Mouse (Mus musculus) lung, postnatal 0 days (tissue): ENCODE results near the gene Ddx50. TPM values are rescaled to one million over a fixed set of nuclear protein-coding genes. Genes with fewer than 3 reads are reported as not detected.
"Not testable (repeated sequence)": the region's sequence is repeated elsewhere in the genome, so short reads cannot be mapped to it uniquely, and the experiment has no call there.

Experiments
- ATAC-seq: fragments of 200-750 bp; cut with Nextera tagmentation; 2 replicates; pipeline ENCODE4 v1.8.0; 2017; ENCODE audit warnings: moderate library complexity
- DNase-seq: peaks from one replicate; pipeline ENCODE4 v3.0.0-alpha.2; 2016; ENCODE audit warnings: low spot score
- H3K27ac ChIP-seq: fragments of 300-500 bp; sonication (generic); 2 replicates; pipeline ENCODE4 v1.5.1; 2014; ENCODE audit warnings: antibody characterized with exemption, mild to moderate bottlenecking, low read length, mixed read lengths
- H3K27me3 ChIP-seq: fragments of 300-500 bp; sonication (generic); replicated peaks from 2 replicates; pipeline ENCODE4 v1.6.1; 2014; ENCODE audit warnings: low read length, mixed read lengths; ENCODE audit not compliant: insufficient read depth
- H3K36me3 ChIP-seq: fragments of 300-500 bp; sonication (generic); 2 replicates; pipeline ENCODE4 v1.6.1; 2014; ENCODE audit warnings: low read length, mixed read lengths; ENCODE audit not compliant: insufficient read depth
- H3K4me1 ChIP-seq: fragments of 300-500 bp; sonication (generic); 2 replicates; pipeline ENCODE4 v1.6.1; 2014; ENCODE audit warnings: antibody characterized with exemption, low read depth, low read length, mixed read lengths; ENCODE audit not compliant: insufficient read depth
- H3K4me2 ChIP-seq: fragments of 300-500 bp; sonication (generic); replicated peaks from 2 replicates; pipeline ENCODE4 v1.6.1; 2014; ENCODE audit warnings: low read depth, mild to moderate bottlenecking, low read length, moderate library complexity, mixed read lengths
- H3K4me3 ChIP-seq: fragments of 300-500 bp; sonication (generic); 2 replicates; pipeline ENCODE4 v1.5.1; 2014; ENCODE audit warnings: low read depth, low read length
- H3K9ac ChIP-seq: fragments of 300-500 bp; sonication (generic); replicated peaks from 2 replicates; pipeline ENCODE4 v1.6.1; 2014; ENCODE audit warnings: low read depth, mild to moderate bottlenecking
- H3K9me3 ChIP-seq: fragments of 300-500 bp; sonication (generic); 2 replicates; pipeline ENCODE4 v1.6.1; 2016; ENCODE audit warnings: low read length, mixed read lengths
- CTCF ChIP-seq: IDR thresholded peaks from 2 replicates; pipeline ENCODE4 v1.5.1; 2016; ENCODE audit warnings: antibody characterized with exemption, mild to moderate bottlenecking
- EP300 ChIP-seq: IDR thresholded peaks from 2 replicates; pipeline ENCODE4 v1.6.1; 2016; ENCODE audit warnings: antibody characterized with exemption, mild to moderate bottlenecking, control low read depth
- WGBS: fragments of 180-500 bp; shearing (Covaris S2); extraction: QIAGEN DNeasy Blood & Tissue Kit; methylation state at CpG from one replicate; pipeline ENCODE4 v1.1.7; 2014; 5-methylcytosine and 5-hydroxymethylcytosine counted together
- polyA plus RNA-seq: library from polyadenylated mRNA; unstranded; fragments of >200 nt; fragmentation: Nextera tagmentation; extraction: Ambion mirVana; gene quantifications from 2 replicates; pipeline ENCODE4 v1.2.1, GENCODE M21; 2015

The Ddx50 gene
- polyA plus RNA-seq, 1 experiment from 2014 or later, result 89.9 TPM

- Histone ChIP-seq H3K27me3 (no peaks in the 10 kb centered on the region), H3K4me1 (no peaks in the 10 kb centered on the region; the same call in 1 of the 2 replicates), H3K27ac (no peak overlapping the region), H3K36me3 (no peaks in the 10 kb centered on the region), H3K4me2 (no peak overlapping the region), H3K9ac (no peak overlapping the region), H3K4me3 (no peak overlapping the region), H3K9me3 (no peaks in the 10 kb centered on the region)
- ATAC-seq, result no peak
- no peak for TF ChIP-seq EP300
- DNase-seq, result no peak
- 79% methylated on average over 12 of the region's 12 CpGs for WGBS
These were observed 47.6 kb downstream of the Ddx50 start for GRCm38 (mm10) chr10:62603233-62604030.

- Histone ChIP-seq H3K9me3 (no peaks in the 10 kb centered on the region), H3K4me2 (peak within 1 kb of the TSS; percentile 93), H3K27ac (peak within 1 kb of the TSS; percentile 68), H3K27me3 (no peaks in the 10 kb centered on the region), H3K36me3 (peaks cover 4% of the 10 kb centered on the region; the same call in 1 of the 2 replicates), H3K9ac (peak within 1 kb of the TSS; percentile 69), H3K4me3 (peak within 1 kb of the TSS; percentile 71), H3K4me1 (no peaks in the 10 kb centered on the region; the same call in 1 of the 2 replicates)
- peak; percentile 98 for ATAC-seq
- peak; percentile 95 for DNase-seq
- WGBS, result 5% methylated on average over 53 of the region's 53 CpGs
- TF ChIP-seq EP300, result no peak
- no peak for TF ChIP-seq CTCF
These were observed 48.6 kb downstream of the Ddx50 start, which contains the start of gene Ddx21 for GRCm38 (mm10) chr10:62602177-62603040. Gene Ddx21 (minus strand): TSS chr10:62602281.

- Histone ChIP-seq H3K4me1 (no peaks in the 10 kb centered on the region; the same call in 1 of the 2 replicates), H3K4me3 (peak overlapping the region; percentile 71), H3K27me3 (no peaks in the 10 kb centered on the region), H3K27ac (peak overlapping the region; percentile 68), H3K4me2 (peak overlapping the region; percentile 93), H3K36me3 (peaks cover 5% of the 10 kb centered on the region; the same call in 1 of the 2 replicates), H3K9me3 (no peaks in the 10 kb centered on the region), H3K9ac (peak overlapping the region; percentile 69)
- ATAC-seq (peak; percentile 88), DNase-seq (no peak)
- no peak for TF ChIP-seq CTCF
- no peak for TF ChIP-seq EP300
- WGBS, result under 1% methylated on average over 23 of the region's 23 CpGs
These were observed 49.2 kb downstream of the Ddx50 start for GRCm38 (mm10) chr10:62601833-62602176.

- peak overlapping the region; percentile 71 for H3K4me3 ChIP-seq
- no peaks in the 10 kb centered on the region for H3K9me3 ChIP-seq
- 9% methylated on average over 20 of the region's 20 CpGs for WGBS
- peak overlapping the region; percentile 68; the same call in 1 of the 2 replicates for H3K27ac ChIP-seq
- no peaks in the 10 kb centered on the region; the same call in 1 of the 2 replicates for H3K4me1 ChIP-seq
- H3K36me3 ChIP-seq, result peaks cover 5% of the 10 kb centered on the region; the same call in 1 of the 2 replicates
- peak overlapping the region; percentile 69 for H3K9ac ChIP-seq
- no peaks in the 10 kb centered on the region for H3K27me3 ChIP-seq
- TF ChIP-seq CTCF (no peak), EP300 (no peak)
- no peak for ATAC-seq
- H3K4me2 ChIP-seq, result peak overlapping the region; percentile 93
- no peak for DNase-seq
These were observed 49.8 kb downstream of the Ddx50 start for GRCm38 (mm10) chr10:62601053-62601791.

- peaks cover 5% of the 10 kb centered on the region; the same call in 1 of the 2 replicates for H3K36me3 ChIP-seq
- DNase-seq (no peak), ATAC-seq (no peak)
- no peak overlapping the region for H3K27ac ChIP-seq
- H3K9ac ChIP-seq, result no peak overlapping the region
- no peaks in the 10 kb centered on the region for H3K27me3 ChIP-seq
- TF ChIP-seq CTCF (no peak), EP300 (no peak)
- no peak overlapping the region for H3K4me3 ChIP-seq
- WGBS, result 82% methylated on average over 6 of the region's 6 CpGs
- no peak overlapping the region for H3K4me2 ChIP-seq
- no peaks in the 10 kb centered on the region; the same call in 1 of the 2 replicates for H3K4me1 ChIP-seq
- H3K9me3 ChIP-seq, result no peaks in the 10 kb centered on the region
These were observed 51.0 kb downstream of the Ddx50 start for GRCm38 (mm10) chr10:62600056-62600455.

GRCm38 (mm10) chr10:62599311-62599710 lies 51.7 kb downstream of the Ddx50 start:
- H3K27me3 ChIP-seq, H3K4me2 ChIP-seq, ATAC-seq, H3K4me3 ChIP-seq, H3K27ac ChIP-seq, H3K9me3 ChIP-seq, DNase-seq, H3K9ac ChIP-seq, H3K4me1 ChIP-seq: not testable (repeated sequence)
- H3K36me3 ChIP-seq, result peaks cover 10% of the 10 kb centered on the region; the same call in 1 of the 2 replicates
- 94% methylated on average over 3 of the region's 3 CpGs for WGBS
